Mouse (Mus musculus): ENCODE results near the gene Arhgap25. TPM values are rescaled to one million over a fixed set of nuclear protein-coding genes. Genes with fewer than 3 reads are reported as not detected.
"Not testable (repeated sequence)": the region's sequence is repeated elsewhere in the genome, so short reads cannot be mapped to it uniquely, and the experiment has no call there.

Gene Arhgap25
- polyA plus RNA-seq, 1 experiment from 2014 or later = 7.5 TPM

GRCm38 (mm10) chr6:87479291-87479999 is 53.6 kb downstream of the Arhgap25 start:
- WGBS = 25% methylated on average over 5 of the region's 5 CpGs
- H3K4me2 ChIP-seq (ENCODE audit: low read depth, low read length) = no peak overlapping the region
- no peak overlapping the region for H3K9ac ChIP-seq (ENCODE audit: low read length)
- no peak for ATAC-seq (replicated peaks; ENCODE audit: extremely low read depth, insufficient read depth, low FRiP score)
- peaks cover 9% of the 10 kb centered on the region; the same call in 1 of the 2 replicates for H3K9me3 ChIP-seq (replicated peaks; ENCODE audit: control insufficient read depth, low read length)
- H3K36me3 ChIP-seq (ENCODE audit: control insufficient read depth, insufficient read depth) = no peaks in the 10 kb centered on the region
- H3K27me3 ChIP-seq (ENCODE audit: control insufficient read depth, insufficient read depth, low read length) = peaks cover 10% of the 10 kb centered on the region
- no peak overlapping the region for H3K27ac ChIP-seq (ENCODE audit: low read length)
- H3K4me3 ChIP-seq (ENCODE audit: low read length) = no peak overlapping the region
- 0 out of 2 replicates have a peak, but pooled peaks cover 2% of the 10 kb centered on the region for H3K4me1 ChIP-seq (ENCODE audit: control insufficient read depth, insufficient read depth, low read length)

- no peaks in the 10 kb centered on the region for H3K36me3 ChIP-seq (ENCODE audit: control insufficient read depth, insufficient read depth)
- H3K9ac ChIP-seq (ENCODE audit: low read length) = no peak overlapping the region
- no peak for ATAC-seq (replicated peaks; ENCODE audit: extremely low read depth, insufficient read depth, low FRiP score)
- H3K4me3 ChIP-seq (ENCODE audit: low read length) = no peak overlapping the region
- peaks cover 10% of the 10 kb centered on the region for H3K27me3 ChIP-seq (ENCODE audit: control insufficient read depth, insufficient read depth, low read length)
- 34% methylated on average over 4 of the region's 4 CpGs for WGBS
- no peak overlapping the region for H3K27ac ChIP-seq (ENCODE audit: low read length)
- H3K4me2 ChIP-seq (ENCODE audit: low read depth, low read length) = no peak overlapping the region
- H3K9me3 ChIP-seq (replicated peaks; ENCODE audit: control insufficient read depth, low read length) = peaks cover 9% of the 10 kb centered on the region; the same call in 1 of the 2 replicates
- 0 out of 2 replicates have a peak, but pooled peaks cover 2% of the 10 kb centered on the region for H3K4me1 ChIP-seq (ENCODE audit: control insufficient read depth, insufficient read depth, low read length)
These were observed 54.2 kb downstream of the Arhgap25 start for GRCm38 (mm10) chr6:87478847-87479246.

GRCm38 (mm10) chr6:87475223-87475622 is 57.8 kb downstream of the Arhgap25 start:
- H3K27ac ChIP-seq (ENCODE audit: low read length) = no peak overlapping the region
- H3K4me3 ChIP-seq (ENCODE audit: low read length) = no peak overlapping the region
- H3K9ac ChIP-seq (ENCODE audit: low read length) = no peak overlapping the region
- no peak overlapping the region for H3K4me2 ChIP-seq (ENCODE audit: low read depth, low read length)
- no peaks in the 10 kb centered on the region; the same call in 1 of the 2 replicates for H3K36me3 ChIP-seq (ENCODE audit: control insufficient read depth, insufficient read depth)
- peaks cover 11% of the 10 kb centered on the region for H3K27me3 ChIP-seq (ENCODE audit: control insufficient read depth, insufficient read depth, low read length)
- 88% methylated on average over 5 of the region's 5 CpGs for WGBS
- no peaks in the 10 kb centered on the region for H3K9me3 ChIP-seq (replicated peaks; ENCODE audit: control insufficient read depth, low read length)
- ATAC-seq (replicated peaks; ENCODE audit: extremely low read depth, insufficient read depth, low FRiP score) = no peak
- 0 out of 2 replicates have a peak, but pooled peaks cover 2% of the 10 kb centered on the region for H3K4me1 ChIP-seq (ENCODE audit: control insufficient read depth, insufficient read depth, low read length)

GRCm38 (mm10) chr6:87470098-87470497 is 63.0 kb downstream of the Arhgap25 start:
- peaks cover 13% of the 10 kb centered on the region for H3K27me3 ChIP-seq (ENCODE audit: control insufficient read depth, insufficient read depth, low read length)
- not testable (repeated sequence) for H3K9me3 ChIP-seq (replicated peaks; ENCODE audit: control insufficient read depth, low read length); ATAC-seq (replicated peaks; ENCODE audit: extremely low read depth, insufficient read depth, low FRiP score); H3K4me1 ChIP-seq (ENCODE audit: control insufficient read depth, insufficient read depth, low read length); H3K9ac ChIP-seq (ENCODE audit: low read length); H3K4me3 ChIP-seq (ENCODE audit: low read length); H3K27ac ChIP-seq (ENCODE audit: low read length); H3K36me3 ChIP-seq (ENCODE audit: control insufficient read depth, insufficient read depth); H3K4me2 ChIP-seq (ENCODE audit: low read depth, low read length)
- 90% methylated on average over 12 of the region's 12 CpGs for WGBS

DNA sequence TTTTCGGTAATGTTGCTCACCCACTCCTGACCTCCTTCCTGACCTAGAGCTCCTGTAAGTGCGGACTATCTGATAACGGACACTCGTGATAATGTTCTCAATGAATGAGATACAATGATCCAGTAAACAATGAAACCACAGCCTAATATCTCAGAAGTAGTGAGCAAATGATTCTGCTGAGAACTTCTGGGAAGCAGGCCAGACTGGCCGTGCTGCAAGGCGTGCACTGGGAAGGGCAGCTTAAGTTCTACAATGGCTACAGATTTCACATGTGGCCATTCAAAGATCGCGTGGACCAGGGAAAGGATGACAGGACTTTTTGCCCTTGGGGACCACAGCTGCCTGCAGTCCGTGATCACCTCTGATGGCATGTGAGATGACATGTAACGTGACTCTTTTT is 64.7 kb downstream of the Arhgap25 start:
- 35% methylated on average over 10 of the region's 10 CpGs for WGBS

GRCm38 (mm10) chr6:87467373-87467772 is 65.7 kb downstream of the Arhgap25 start:
- Histone ChIP-seq H3K4me2 (ENCODE audit: low read depth, low read length) (no peak overlapping the region), H3K9me3 (replicated peaks; ENCODE audit: control insufficient read depth, low read length) (no peaks in the 10 kb centered on the region), H3K36me3 (ENCODE audit: control insufficient read depth, insufficient read depth) (no peaks in the 10 kb centered on the region; the same call in 1 of the 2 replicates), H3K27ac (ENCODE audit: low read length) (no peak overlapping the region), H3K27me3 (ENCODE audit: control insufficient read depth, insufficient read depth, low read length) (peaks cover 17% of the 10 kb centered on the region; the same call in 1 of the 2 replicates), H3K4me3 (ENCODE audit: low read length) (no peak overlapping the region), H3K4me1 (ENCODE audit: control insufficient read depth, insufficient read depth, low read length) (peaks cover 7% of the 10 kb centered on the region), H3K9ac (ENCODE audit: low read length) (no peak overlapping the region)
- no peak for ATAC-seq (replicated peaks; ENCODE audit: extremely low read depth, insufficient read depth, low FRiP score)
- 94% methylated on average over 1 of the region's 1 CpGs for WGBS

More for the DNA sequence above, 64.7 kb downstream of the Arhgap25 start:
- H3K4me1 ChIP-seq (ENCODE audit: control insufficient read depth, insufficient read depth, low read length) = peaks cover 7% of the 10 kb centered on the region
- no peak for ATAC-seq (replicated peaks; ENCODE audit: extremely low read depth, insufficient read depth, low FRiP score)
- no peaks in the 10 kb centered on the region for H3K9me3 ChIP-seq (replicated peaks; ENCODE audit: control insufficient read depth, low read length)
- no peaks in the 10 kb centered on the region; the same call in 1 of the 2 replicates for H3K36me3 ChIP-seq (ENCODE audit: control insufficient read depth, insufficient read depth)
- peaks cover 17% of the 10 kb centered on the region for H3K27me3 ChIP-seq (ENCODE audit: control insufficient read depth, insufficient read depth, low read length)
- no peak overlapping the region for H3K9ac ChIP-seq (ENCODE audit: low read length)
- no peak overlapping the region for H3K4me3 ChIP-seq (ENCODE audit: low read length)
- H3K27ac ChIP-seq (ENCODE audit: low read length) = no peak overlapping the region; the same call in 1 of the 2 replicates
- no peak overlapping the region for H3K4me2 ChIP-seq (ENCODE audit: low read depth, low read length)

DNA sequence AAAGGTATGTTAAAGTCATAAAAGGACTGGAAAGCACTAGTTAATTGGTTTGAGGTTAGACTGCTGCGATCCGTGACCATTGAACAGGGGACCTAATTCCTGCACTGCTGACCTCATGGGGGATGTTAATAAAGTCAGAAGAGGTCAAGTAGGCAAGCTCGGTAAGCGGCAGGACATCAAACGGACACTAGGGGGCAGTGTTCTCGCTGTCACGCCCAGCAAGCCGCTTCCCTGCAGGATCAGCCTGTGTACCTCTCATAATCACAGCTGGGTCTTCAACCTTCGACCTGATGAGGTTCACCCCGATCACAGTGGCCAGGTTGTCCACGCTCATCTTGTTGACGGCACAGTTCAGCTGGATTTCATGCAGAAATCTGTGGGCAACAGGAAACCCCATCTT is 66.8 kb downstream of the Arhgap25 start:
- Histone ChIP-seq H3K9ac (ENCODE audit: low read length) (0 out of 2 replicates have a peak overlapping the region, but pooled peaks have one; percentile 14), H3K27ac (ENCODE audit: low read length) (no peak overlapping the region), H3K9me3 (replicated peaks; ENCODE audit: control insufficient read depth, low read length) (no peaks in the 10 kb centered on the region), H3K36me3 (ENCODE audit: control insufficient read depth, insufficient read depth) (no peaks in the 10 kb centered on the region; the same call in 1 of the 2 replicates), H3K4me2 (ENCODE audit: low read depth, low read length) (peak overlapping the region; percentile 31), H3K4me3 (ENCODE audit: low read length) (no peak overlapping the region), H3K4me1 (ENCODE audit: control insufficient read depth, insufficient read depth, low read length) (peaks cover 7% of the 10 kb centered on the region), H3K27me3 (ENCODE audit: control insufficient read depth, insufficient read depth, low read length) (peaks cover 16% of the 10 kb centered on the region; the same call in 1 of the 2 replicates)
- 19% methylated on average over 12 of the region's 12 CpGs for WGBS
- no peak for ATAC-seq (replicated peaks; ENCODE audit: extremely low read depth, insufficient read depth, low FRiP score)

DNA sequence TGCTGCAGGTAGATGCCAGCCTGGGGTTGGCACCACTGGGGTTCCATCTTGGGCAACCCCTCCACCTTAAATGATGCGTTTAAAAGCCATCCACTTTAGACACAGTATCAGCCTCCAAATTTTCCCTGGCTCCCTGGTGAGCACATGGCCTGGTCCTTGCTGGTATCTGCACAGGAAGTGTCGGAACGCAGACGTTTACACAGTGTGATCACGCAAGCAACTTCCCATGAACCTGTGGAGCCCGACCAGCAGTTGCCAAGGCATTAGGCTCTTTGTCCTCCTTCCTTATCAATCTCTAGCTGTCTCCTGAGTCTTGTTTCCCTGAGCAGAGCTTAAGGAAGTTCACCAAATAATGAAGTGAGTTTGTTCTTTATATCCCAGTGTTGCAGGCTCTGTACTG is 77.6 kb downstream of the Arhgap25 start:
- no peaks in the 10 kb centered on the region for H3K9me3 ChIP-seq (replicated peaks; ENCODE audit: control insufficient read depth, low read length)
- H3K27me3 ChIP-seq (ENCODE audit: control insufficient read depth, insufficient read depth, low read length) = peaks cover 64% of the 10 kb centered on the region
- H3K27ac ChIP-seq (ENCODE audit: low read length) = no peak overlapping the region
- no peak overlapping the region for H3K9ac ChIP-seq (ENCODE audit: low read length)
- 47% methylated on average over 6 of the region's 6 CpGs for WGBS
- H3K36me3 ChIP-seq (ENCODE audit: control insufficient read depth, insufficient read depth) = no peaks in the 10 kb centered on the region
- no peak for ATAC-seq (replicated peaks; ENCODE audit: extremely low read depth, insufficient read depth, low FRiP score)
- H3K4me2 ChIP-seq (ENCODE audit: low read depth, low read length) = no peak overlapping the region
- no peaks in the 10 kb centered on the region for H3K4me1 ChIP-seq (ENCODE audit: control insufficient read depth, insufficient read depth, low read length)
- H3K4me3 ChIP-seq (ENCODE audit: low read length) = no peak overlapping the region

GRCm38 (mm10) chr6:87451771-87452170 is 81.3 kb downstream of the Arhgap25 start:
- Histone ChIP-seq H3K9me3 (replicated peaks; ENCODE audit: control insufficient read depth, low read length) (no peaks in the 10 kb centered on the region), H3K9ac (ENCODE audit: low read length) (no peak overlapping the region), H3K4me3 (ENCODE audit: low read length) (no peak overlapping the region), H3K27ac (ENCODE audit: low read length) (no peak overlapping the region), H3K4me2 (ENCODE audit: low read depth, low read length) (no peak overlapping the region), H3K27me3 (ENCODE audit: control insufficient read depth, insufficient read depth, low read length) (peaks cover 69% of the 10 kb centered on the region), H3K4me1 (ENCODE audit: control insufficient read depth, insufficient read depth, low read length) (peaks cover 17% of the 10 kb centered on the region), H3K36me3 (ENCODE audit: control insufficient read depth, insufficient read depth) (no peaks in the 10 kb centered on the region)
- ATAC-seq (replicated peaks; ENCODE audit: extremely low read depth, insufficient read depth, low FRiP score) = no peak
- 55% methylated on average over 3 of the region's 3 CpGs for WGBS
